Mouse (Mus musculus): ENCODE measurements around the gene G430095P16Rik.

G430095P16Rik gene

GRCm38 (mm10) chr8:84703466-84704249 is 19.1 kb upstream of the G430095P16Rik start:
- DNase-seq (ENCODE audit: low spot score) = no peak

- DNase-seq (ENCODE audit: low spot score) = no peak
Measured at GRCm38 (mm10) chr8:84704356-84704755, 18.5 kb upstream of the G430095P16Rik start.

GRCm38 (mm10) chr8:84704867-84705831 is 17.7 kb upstream of the G430095P16Rik start:
- no peak for DNase-seq (ENCODE audit: low spot score)

GRCm38 (mm10) chr8:84705960-84706359 is 16.8 kb upstream of the G430095P16Rik start:
- no peak for DNase-seq (ENCODE audit: low spot score)

- no peak for DNase-seq (ENCODE audit: low spot score)
Measured at GRCm38 (mm10) chr8:84706610-84707266, 16.1 kb upstream of the G430095P16Rik start.

- no peak for DNase-seq (ENCODE audit: low spot score)
Measured at GRCm38 (mm10) chr8:84707267-84707883, 15.4 kb upstream of the G430095P16Rik start.

- DNase-seq (ENCODE audit: low spot score) = no peak
Measured at GRCm38 (mm10) chr8:84708071-84708541, 14.7 kb upstream of the G430095P16Rik start.

- peak; percentile 77 for DNase-seq (ENCODE audit: low spot score)
Measured at GRCm38 (mm10) chr8:84708774-84709475, 13.9 kb upstream of the G430095P16Rik start.

GRCm38 (mm10) chr8:84709931-84710330 is 12.9 kb upstream of the G430095P16Rik start:
- DNase-seq (ENCODE audit: low spot score) = no peak

- no peak for DNase-seq (ENCODE audit: low spot score)
Measured at GRCm38 (mm10) chr8:84711312-84711711, 11.5 kb upstream of the G430095P16Rik start.

- DNase-seq (ENCODE audit: low spot score) = no peak
Measured at GRCm38 (mm10) chr8:84711933-84712758, 10.7 kb upstream of the G430095P16Rik start.

GRCm38 (mm10) chr8:84712759-84713120 is 10.1 kb upstream of the G430095P16Rik start:
- no peak for DNase-seq (ENCODE audit: low spot score)

- DNase-seq (ENCODE audit: low spot score) = no peak
Measured at GRCm38 (mm10) chr8:84713381-84713780, 9.4 kb upstream of the G430095P16Rik start.

GRCm38 (mm10) chr8:84714161-84714560 is 8.6 kb upstream of the G430095P16Rik start:
- DNase-seq (ENCODE audit: low spot score) = no peak

- DNase-seq (ENCODE audit: low spot score) = no peak
Measured at GRCm38 (mm10) chr8:84715893-84716468, 6.8 kb upstream of the G430095P16Rik start.

GRCm38 (mm10) chr8:84716790-84717189 is 6.0 kb upstream of the G430095P16Rik start:
- DNase-seq (ENCODE audit: low spot score) = no peak

GRCm38 (mm10) chr8:84718476-84718875 is 4.3 kb upstream of the G430095P16Rik start:
- DNase-seq (ENCODE audit: low spot score) = no peak

- DNase-seq (ENCODE audit: low spot score) = no peak
Measured at GRCm38 (mm10) chr8:84718959-84719690, 3.7 kb upstream of the G430095P16Rik start.

- DNase-seq (ENCODE audit: low spot score) = no peak
Measured at GRCm38 (mm10) chr8:84722530-84722849, 317 bp upstream of the G430095P16Rik start.

Measured in left cerebral cortex, adult 11 months (tissue).